Mouse (Mus musculus) neural tube, embryonic 14.5 days (tissue): ENCODE data around the gene Hnrnpa0. TPM values are rescaled to one million over a fixed set of nuclear protein-coding genes. Genes with fewer than 3 reads are reported as not detected.

Experiments used
- ATAC-seq: fragments of 200-750 bp; cut with Nextera tagmentation; 2 replicates; pipeline ENCODE4 v1.8.0; 2017; ENCODE audit warnings: low read depth, mild to moderate bottlenecking, moderate TSS enrichment, moderate library complexity
- H3K27ac ChIP-seq: fragments of 300-500 bp; sonication (generic); 2 replicates; pipeline ENCODE4 v1.5.1; 2014; ENCODE audit warnings: low read depth, mild to moderate bottlenecking, control low read depth, low read length, moderate library complexity, mixed read lengths
- H3K27me3 ChIP-seq: fragments of 300-500 bp; sonication (generic); 2 replicates; pipeline ENCODE4 v1.6.1; 2014; ENCODE audit warnings: low read length; ENCODE audit not compliant: control insufficient read depth, insufficient read depth
- H3K36me3 ChIP-seq: fragments of 300-500 bp; sonication (generic); 2 replicates; pipeline ENCODE4 v1.6.1; 2014; ENCODE audit warnings: low read length, mixed read lengths; ENCODE audit not compliant: control insufficient read depth, insufficient read depth
- H3K4me1 ChIP-seq: fragments of 300-500 bp; sonication (generic); 2 replicates; pipeline ENCODE4 v1.6.1; 2014; ENCODE audit warnings: low read length; ENCODE audit not compliant: control insufficient read depth, insufficient read depth
- H3K4me2 ChIP-seq: fragments of 300-500 bp; sonication (generic); 2 replicates; pipeline ENCODE4 v1.6.1; 2014; ENCODE audit warnings: mild to moderate bottlenecking, low read depth, low read length, control low read depth
- H3K4me3 ChIP-seq: fragments of 300-500 bp; sonication (generic); 2 replicates; pipeline ENCODE4 v1.5.1; 2014; ENCODE audit warnings: low read depth, low read length, control low read depth, mixed read lengths
- H3K9ac ChIP-seq: fragments of 300-500 bp; sonication (generic); replicated peaks from 2 replicates; pipeline ENCODE4 v1.6.1; 2014; ENCODE audit warnings: low read depth, mild to moderate bottlenecking, control low read depth, low read length, mixed read lengths
- H3K9me3 ChIP-seq: fragments of 300-500 bp; sonication (generic); 2 replicates; pipeline ENCODE4 v1.6.1; 2016; ENCODE audit warnings: low read length; ENCODE audit not compliant: control insufficient read depth
- WGBS: fragments of 180-500 bp; shearing (Covaris S2); extraction: QIAGEN DNeasy Blood & Tissue Kit; methylation state at CpG from one replicate; pipeline ENCODE4 v1.1.7; 2014; 5-methylcytosine and 5-hydroxymethylcytosine counted together
- polyA plus RNA-seq: library from polyadenylated mRNA; unstranded; fragments of >200 nt; fragmentation: Nextera tagmentation; extraction: Ambion mirVana; gene quantifications from 2 replicates; pipeline ENCODE4 v1.2.1, GENCODE M21; 2014

Gene Hnrnpa0
- polyA plus RNA-seq, 1 experiment from 2014 or later = 52.4 TPM

GRCm38 (mm10) chr13:58122786-58123297 lies 5.5 kb downstream of the Hnrnpa0 start:
- Histone ChIP-seq H3K9ac (no peak overlapping the region), H3K36me3 (0 out of 2 replicates have a peak, but pooled peaks cover 3% of the 10 kb centered on the region), H3K4me2 (no peak overlapping the region), H3K27me3 (no peaks in the 10 kb centered on the region), H3K4me1 (peaks cover 13% of the 10 kb centered on the region), H3K4me3 (no peak overlapping the region), H3K27ac (no peak overlapping the region), H3K9me3 (no peaks in the 10 kb centered on the region)
- 28% methylated on average over 10 of the region's 10 CpGs for WGBS
- no peak for ATAC-seq

DNA sequence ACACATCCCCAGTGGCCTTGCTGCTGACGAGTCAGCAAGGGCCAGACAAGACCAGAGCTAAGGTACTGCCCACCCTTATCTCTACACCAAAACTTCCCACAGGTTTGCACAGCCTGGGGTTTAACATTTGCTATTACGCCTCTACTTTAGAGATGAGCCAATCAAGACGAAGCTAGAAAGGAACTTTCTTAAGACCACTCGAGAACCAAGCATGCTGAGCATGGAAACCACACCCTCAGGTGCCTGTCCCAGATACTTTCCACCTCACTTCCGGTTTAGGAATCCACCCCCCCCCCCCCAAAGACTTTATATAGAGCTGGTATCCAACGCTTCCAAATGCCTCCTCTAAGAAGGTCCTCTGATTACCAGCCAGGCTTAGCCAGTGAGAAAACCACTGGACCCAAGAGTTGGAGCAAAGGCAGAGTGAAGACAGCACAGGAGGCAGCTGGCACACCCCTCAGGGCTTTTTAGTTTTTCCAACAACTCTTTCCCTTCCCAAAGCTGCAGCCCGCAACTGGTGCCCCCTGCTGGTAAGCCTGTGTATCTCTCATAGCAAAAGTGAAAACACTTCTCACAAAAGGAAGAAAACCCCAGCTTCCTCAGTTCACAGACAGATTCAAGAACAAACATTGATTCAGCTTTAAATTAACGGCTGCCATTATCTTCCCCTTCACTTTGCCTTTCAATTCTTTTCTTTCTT lies 10.9 kb downstream of the Hnrnpa0 start:
- no peaks in the 10 kb centered on the region for H3K27me3 ChIP-seq
- no peak for ATAC-seq
- no peak overlapping the region for H3K4me2 ChIP-seq
- no peak overlapping the region for H3K27ac ChIP-seq
- H3K36me3 ChIP-seq = no peaks in the 10 kb centered on the region
- no peak overlapping the region for H3K9ac ChIP-seq
- WGBS = 73% methylated on average over 8 of the region's 8 CpGs
- H3K9me3 ChIP-seq = no peaks in the 10 kb centered on the region
- H3K4me1 ChIP-seq = peaks cover 6% of the 10 kb centered on the region
- H3K4me3 ChIP-seq = no peak overlapping the region

DNA sequence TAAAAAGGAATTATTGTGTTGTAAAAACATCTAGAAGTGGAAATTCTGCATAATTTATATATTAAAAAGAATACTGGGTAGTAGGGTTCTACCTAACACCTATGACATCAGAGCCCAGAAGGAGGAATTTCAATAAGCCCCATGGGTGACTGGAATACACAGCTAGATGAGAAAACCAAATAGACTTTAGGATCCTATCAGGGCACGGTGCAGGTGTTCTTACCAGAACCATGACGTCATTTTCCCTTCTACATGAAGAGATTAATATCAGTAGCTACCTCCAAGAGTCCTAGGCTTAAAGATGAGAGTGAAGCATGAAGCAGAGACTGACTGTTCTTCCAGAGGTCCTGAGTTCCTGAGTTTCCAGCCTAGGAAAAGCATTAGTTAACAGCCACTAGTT lies 11.6 kb downstream of the Hnrnpa0 start:
- Histone ChIP-seq H3K36me3 (no peaks in the 10 kb centered on the region), H3K27me3 (no peaks in the 10 kb centered on the region), H3K4me2 (no peak overlapping the region), H3K4me3 (no peak overlapping the region), H3K9ac (no peak overlapping the region), H3K27ac (no peak overlapping the region), H3K9me3 (no peaks in the 10 kb centered on the region), H3K4me1 (peaks cover 12% of the 10 kb centered on the region)
- WGBS = 93% methylated on average over 2 of the region's 2 CpGs
- ATAC-seq = no peak

DNA sequence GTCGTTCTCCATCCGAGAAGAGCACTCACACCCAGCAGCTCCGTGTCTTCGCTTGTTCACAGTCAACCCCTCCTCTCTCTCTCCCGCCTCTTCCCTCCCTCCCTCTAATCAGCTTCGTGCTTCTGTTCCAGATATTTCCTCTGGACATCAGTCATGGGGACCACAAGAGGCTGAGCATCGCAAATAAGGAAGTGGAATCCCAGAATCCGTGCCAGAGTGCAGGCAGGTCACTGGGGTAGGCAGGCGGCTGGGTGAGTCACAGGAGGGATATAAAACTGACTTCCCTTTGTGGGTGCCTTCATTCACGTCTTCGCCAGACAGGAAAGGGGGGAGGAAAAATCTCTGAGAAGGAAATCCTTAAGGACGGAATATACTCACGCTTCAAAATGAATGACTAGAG lies 13.1 kb downstream of the Hnrnpa0 start:
- Histone ChIP-seq H3K4me1 (peaks cover 17% of the 10 kb centered on the region), H3K27me3 (no peaks in the 10 kb centered on the region), H3K36me3 (no peaks in the 10 kb centered on the region), H3K9ac (no peak overlapping the region), H3K4me3 (no peak overlapping the region), H3K9me3 (no peaks in the 10 kb centered on the region), H3K27ac (no peak overlapping the region), H3K4me2 (no peak overlapping the region)
- no peak for ATAC-seq
- WGBS = 60% methylated on average over 13 of the region's 13 CpGs

- Histone ChIP-seq H3K36me3 (no peaks in the 10 kb centered on the region), H3K4me1 (peaks cover 17% of the 10 kb centered on the region), H3K9ac (peak within 1 kb of the TSS; percentile 67), H3K9me3 (no peaks in the 10 kb centered on the region), H3K4me3 (peak within 1 kb of the TSS; percentile 44), H3K4me2 (peak within 1 kb of the TSS; percentile 90), H3K27me3 (no peaks in the 10 kb centered on the region), H3K27ac (peak within 1 kb of the TSS; percentile 92)
- peak; percentile 87 for ATAC-seq
- under 1% methylated on average over 35 of the region's 35 CpGs for WGBS
Measured at GRCm38 (mm10) chr13:58113061-58113900, 15.1 kb downstream of the Hnrnpa0 start, which contains the start of gene Klhl3. Gene Klhl3, minus strand, starts transcription at chr13:58113592.

- Histone ChIP-seq H3K27me3 (no peaks in the 10 kb centered on the region), H3K9me3 (no peaks in the 10 kb centered on the region), H3K9ac (peak overlapping the region; percentile 67), H3K4me2 (peak overlapping the region; percentile 90), H3K36me3 (no peaks in the 10 kb centered on the region), H3K27ac (peak overlapping the region; percentile 92), H3K4me3 (peak overlapping the region; percentile 44), H3K4me1 (peaks cover 17% of the 10 kb centered on the region)
- 0 out of 2 replicates have a peak, but pooled peaks have one; percentile 4 for ATAC-seq
- WGBS = 16% methylated on average over 11 of the region's 11 CpGs
Measured at GRCm38 (mm10) chr13:58112601-58113041, 15.7 kb downstream of the Hnrnpa0 start.

GRCm38 (mm10) chr13:58112191-58112590 lies 16.2 kb downstream of the Hnrnpa0 start:
- no peaks in the 10 kb centered on the region for H3K9me3 ChIP-seq
- no peaks in the 10 kb centered on the region for H3K27me3 ChIP-seq
- H3K4me2 ChIP-seq = peak overlapping the region; percentile 90
- H3K36me3 ChIP-seq = no peaks in the 10 kb centered on the region
- H3K27ac ChIP-seq = no peak overlapping the region; the same call in 1 of the 2 replicates
- 72% methylated on average over 10 of the region's 10 CpGs for WGBS
- peak overlapping the region; percentile 67 for H3K9ac ChIP-seq
- peaks cover 17% of the 10 kb centered on the region for H3K4me1 ChIP-seq
- ATAC-seq = no peak
- peak overlapping the region; percentile 44 for H3K4me3 ChIP-seq

DNA sequence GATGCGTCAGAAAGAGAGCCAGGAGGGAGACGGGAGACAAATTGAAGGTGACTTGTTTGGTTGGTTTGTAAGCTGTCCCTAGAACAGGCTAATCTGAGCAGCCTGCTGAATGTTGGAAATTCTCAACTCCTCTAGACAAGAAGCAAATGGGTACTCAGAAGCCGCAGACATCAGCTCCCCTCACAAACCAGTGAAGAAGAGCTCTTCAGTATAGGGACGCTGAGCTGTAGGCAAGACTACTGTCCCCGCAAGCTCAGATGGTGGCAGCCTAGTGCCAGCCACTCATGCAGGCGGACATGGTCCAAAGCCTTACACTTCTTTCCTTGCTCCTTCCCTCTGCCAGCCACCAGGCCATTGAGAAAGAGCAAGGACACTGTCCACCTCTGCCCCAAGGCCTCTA lies 17.1 kb downstream of the Hnrnpa0 start:
- H3K27ac ChIP-seq = no peak overlapping the region
- H3K4me3 ChIP-seq = no peak overlapping the region
- H3K4me2 ChIP-seq = no peak overlapping the region
- H3K9me3 ChIP-seq = no peaks in the 10 kb centered on the region
- H3K4me1 ChIP-seq = peaks cover 17% of the 10 kb centered on the region
- H3K9ac ChIP-seq = no peak overlapping the region
- 97% methylated on average over 6 of the region's 6 CpGs for WGBS
- ATAC-seq = no peak
- no peaks in the 10 kb centered on the region for H3K36me3 ChIP-seq
- H3K27me3 ChIP-seq = no peaks in the 10 kb centered on the region
